Mouse (Mus musculus) spleen, postnatal 0 days (tissue): Measurements from ENCODE around the gene Utp20. TPM values are rescaled to one million over a fixed set of nuclear protein-coding genes. Genes with fewer than 3 reads are reported as not detected.

Source experiments
- polyA plus RNA-seq: library from polyadenylated mRNA; unstranded; fragments of >200 nt; fragmentation: Nextera tagmentation; extraction: Ambion mirVana; gene quantifications from 2 replicates; pipeline ENCODE4 v1.2.1, GENCODE M21; 2015

The Utp20 gene
- 8.4 and 9.7 TPM in 2 replicates for polyA plus RNA-seq

DNA sequence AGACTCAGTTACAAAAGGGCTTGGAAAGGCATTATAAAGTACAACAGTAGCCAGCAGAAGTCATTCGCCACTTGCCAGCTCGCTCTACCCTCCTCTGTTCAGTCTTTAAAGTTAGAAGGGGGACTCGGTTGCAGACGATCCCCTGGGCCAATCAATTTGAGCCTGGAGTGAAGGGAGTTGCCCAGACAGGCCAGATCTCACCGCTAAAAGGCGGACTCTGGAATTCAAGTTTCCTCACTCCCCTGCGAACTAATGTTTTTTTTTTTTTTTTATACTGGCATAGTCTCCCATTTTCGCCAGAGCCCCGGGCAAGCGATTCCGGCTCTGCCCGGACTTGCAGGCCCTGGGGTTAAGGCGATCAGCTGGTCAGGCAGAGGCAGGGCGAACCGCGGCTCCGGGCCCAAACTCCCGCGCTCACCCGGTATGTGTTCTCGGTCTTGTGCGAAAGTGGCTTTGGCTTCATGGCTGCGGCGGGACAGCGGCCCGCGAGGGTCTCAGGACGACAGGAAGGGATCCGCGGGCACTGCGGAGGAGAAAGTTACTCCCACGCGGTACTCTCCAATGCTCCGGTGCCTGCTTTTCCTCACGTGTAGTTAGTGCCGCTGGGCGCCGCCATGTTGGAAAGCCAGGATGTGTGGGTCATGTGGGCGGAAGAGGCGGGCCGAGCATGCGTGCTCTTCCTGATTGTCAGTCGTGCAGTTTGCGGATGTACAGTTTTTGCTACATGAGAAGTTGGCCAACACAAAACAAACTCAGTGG is at the start of gene Utp20:
Gene Utp20, minus strand, starts transcription at position 617 of the 759 bp plus-strand sequence.

DNA sequence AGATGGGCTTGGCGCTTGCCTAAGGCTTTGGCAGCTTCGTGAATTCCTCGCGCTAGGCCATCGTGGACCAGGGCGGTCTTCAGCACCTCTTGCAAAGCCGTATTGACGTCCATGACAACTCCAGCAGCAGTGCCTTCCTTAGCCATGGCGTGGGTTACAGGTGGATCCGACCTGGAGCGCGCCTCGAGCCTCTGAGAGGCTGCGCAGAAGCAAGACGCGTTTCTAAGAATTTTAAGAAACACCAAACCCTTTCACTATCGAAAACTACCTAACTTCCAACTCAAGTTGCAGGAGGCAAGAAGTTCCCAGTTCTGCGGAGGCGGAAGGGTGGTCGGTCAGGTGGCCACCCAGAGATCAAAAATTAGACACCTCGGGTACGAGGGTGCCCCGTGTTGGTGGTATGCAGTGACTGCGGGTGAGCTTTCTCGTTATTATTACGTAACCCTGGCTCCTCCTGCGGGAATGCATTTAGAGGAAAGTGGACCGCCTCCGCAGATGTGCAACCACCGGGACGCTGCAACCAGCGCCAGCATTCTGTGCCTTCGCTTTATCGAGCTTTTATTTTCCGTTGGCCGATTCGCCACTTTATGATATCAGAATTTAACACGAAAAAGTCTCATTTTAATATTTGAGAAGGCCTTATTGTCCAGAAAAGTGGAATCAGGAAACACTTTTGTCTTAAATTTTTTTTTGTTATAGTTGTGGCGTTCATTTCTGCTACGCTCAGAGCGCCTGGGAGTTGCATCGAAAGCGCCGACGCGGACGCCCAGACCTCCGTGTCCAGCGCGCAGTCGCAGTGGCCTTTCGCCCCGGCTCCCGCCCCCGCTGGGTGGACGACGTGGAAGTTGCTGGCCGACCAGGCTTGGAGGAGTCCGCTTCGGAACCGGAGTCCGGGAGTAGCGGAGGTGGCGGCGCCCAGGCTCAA is 95.8 kb downstream of the Utp20 start, which contains the start of gene Arl1:
Gene Arl1, plus strand, starts transcription at position 288 of the 925 bp plus-strand sequence.

Other genes with a start within 250 kb of the Utp20 start
- 0.37 and 0.93 TPM in 2 replicates for gene Mybpc1, start 221.7 kb downstream of the Utp20 start, polyA plus RNA-seq
- gene Spic, start 141.8 kb downstream of the Utp20 start, polyA plus RNA-seq = 22.0 and 34.6 TPM in 2 replicates
- gene Arl1, start 95.9 kb downstream of the Utp20 start, polyA plus RNA-seq = 65.8 and 72.7 TPM in 2 replicates
- 0.02 TPM in 2 replicates for gene Slc5a8, start 59.2 kb upstream of the Utp20 start, polyA plus RNA-seq